Mouse (Mus musculus) heart, embryonic 15.5 days (tissue): Measurements from ENCODE around the gene Majin. TPM values are rescaled to one million over a fixed set of nuclear protein-coding genes. Genes with fewer than 3 reads are reported as not detected.

Source experiments
- ATAC-seq: fragments of 200-750 bp; cut with Nextera tagmentation; replicated peaks from 2 replicates; pipeline ENCODE4 v1.8.0; 2017; ENCODE audit warnings: low read depth, moderate TSS enrichment; ENCODE audit not compliant: insufficient number of reproducible peaks, insufficient read depth, low FRiP score
- H3K27ac ChIP-seq: fragments of 300-500 bp; sonication (generic); 2 replicates; pipeline ENCODE4 v1.5.1; 2015; ENCODE audit warnings: mild to moderate bottlenecking, inconsistent platforms
- H3K27me3 ChIP-seq: fragments of 300-500 bp; sonication (generic); 2 replicates; pipeline ENCODE4 v1.6.1; 2015; ENCODE audit warnings: inconsistent platforms
- H3K36me3 ChIP-seq: fragments of 300-500 bp; sonication (generic); 2 replicates; pipeline ENCODE4 v1.6.1; 2015; ENCODE audit warnings: mild to moderate bottlenecking, inconsistent platforms
- H3K4me1 ChIP-seq: fragments of 300-500 bp; sonication (generic); replicated peaks from 2 replicates; pipeline ENCODE4 v1.6.1; 2015; ENCODE audit warnings: inconsistent platforms
- H3K4me2 ChIP-seq: fragments of 300-500 bp; sonication (generic); 2 replicates; pipeline ENCODE4 v1.6.1; 2015; ENCODE audit warnings: inconsistent platforms, mild to moderate bottlenecking, moderate library complexity
- H3K4me3 ChIP-seq: fragments of 300-500 bp; sonication (generic); 2 replicates; pipeline ENCODE4 v1.5.1; 2015; ENCODE audit warnings: mild to moderate bottlenecking, inconsistent platforms
- H3K9ac ChIP-seq: fragments of 300-500 bp; sonication (generic); 2 replicates; pipeline ENCODE4 v1.6.1; 2015; ENCODE audit warnings: mild to moderate bottlenecking, inconsistent platforms
- H3K9me3 ChIP-seq: fragments of 300-500 bp; sonication (generic); replicated peaks from 2 replicates; pipeline ENCODE4 v1.6.1; 2016; ENCODE audit warnings: inconsistent platforms
- WGBS: fragments of 180-500 bp; shearing (Covaris S2); methylation state at CpG from one replicate; pipeline ENCODE4 v1.1.7; 2015; ENCODE audit warnings: mixed read lengths; 5-methylcytosine and 5-hydroxymethylcytosine counted together
- polyA plus RNA-seq: library from polyadenylated mRNA; unstranded; fragments of >200 nt; fragmentation: Nextera tagmentation; extraction: Ambion mirVana; gene quantifications from 2 replicates; pipeline ENCODE4 v1.2.1, GENCODE M21; 2015

Gene Majin
- polyA plus RNA-seq, 1 experiment from 2014 or later, result not detected

DNA sequence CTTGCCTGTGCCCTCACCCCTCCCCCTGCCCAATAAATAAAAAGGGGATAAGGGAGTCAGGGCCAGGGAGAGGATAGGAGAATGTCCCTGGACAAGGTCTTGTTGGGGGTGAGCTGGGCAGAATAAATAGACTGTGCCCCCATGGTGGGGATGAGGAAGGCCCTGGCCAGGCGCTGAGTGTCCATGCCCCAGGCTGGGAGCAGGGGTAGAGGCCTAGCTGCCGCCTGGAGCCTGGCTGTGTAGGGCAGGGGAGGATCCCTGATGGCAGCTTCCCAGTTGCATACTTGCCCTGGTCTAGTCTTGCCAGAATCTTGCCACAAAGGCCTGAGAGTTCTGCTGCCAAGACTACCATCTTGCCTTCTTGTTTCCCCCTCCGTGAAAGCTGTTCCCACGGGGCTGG is 43.7 kb downstream of the Majin start:
- H3K9ac ChIP-seq, result no peak overlapping the region
- peaks cover 42% of the 10 kb centered on the region for H3K36me3 ChIP-seq
- no peak for ATAC-seq
- no peaks in the 10 kb centered on the region for H3K4me1 ChIP-seq
- H3K4me2 ChIP-seq, result no peak overlapping the region
- H3K4me3 ChIP-seq, result no peak overlapping the region
- no peaks in the 10 kb centered on the region for H3K27me3 ChIP-seq
- no peak overlapping the region for H3K27ac ChIP-seq
- 92% methylated on average over 4 of the region's 4 CpGs for WGBS
- H3K9me3 ChIP-seq, result no peaks in the 10 kb centered on the region

DNA sequence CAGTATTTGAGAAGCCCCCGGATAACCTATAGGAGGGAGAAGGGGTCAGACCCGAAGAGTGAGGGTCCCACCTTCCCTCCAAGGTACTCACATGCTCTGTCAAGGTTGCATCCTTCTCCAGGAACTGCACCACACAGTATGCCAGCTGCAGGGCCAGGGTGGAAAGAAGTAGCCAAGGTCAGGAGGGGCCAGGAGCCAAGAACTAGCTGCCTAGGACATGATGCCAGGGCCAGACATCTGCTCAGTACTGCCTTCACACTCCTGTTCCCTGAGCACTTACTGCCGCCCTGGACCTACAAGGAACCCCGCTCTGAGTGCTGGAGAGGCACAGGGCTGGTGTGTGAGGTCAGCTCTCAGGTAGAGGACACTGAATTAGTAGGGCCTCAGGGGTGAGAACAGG is 46.2 kb downstream of the Majin start:
- H3K9me3 ChIP-seq, result no peaks in the 10 kb centered on the region
- H3K4me1 ChIP-seq, result peaks cover 17% of the 10 kb centered on the region
- no peak overlapping the region for H3K4me3 ChIP-seq
- no peak overlapping the region for H3K9ac ChIP-seq
- H3K27ac ChIP-seq, result no peak overlapping the region
- 84% methylated on average over 4 of the region's 4 CpGs for WGBS
- H3K4me2 ChIP-seq, result no peak overlapping the region
- ATAC-seq, result no peak
- no peaks in the 10 kb centered on the region for H3K27me3 ChIP-seq
- peaks cover 45% of the 10 kb centered on the region for H3K36me3 ChIP-seq

DNA sequence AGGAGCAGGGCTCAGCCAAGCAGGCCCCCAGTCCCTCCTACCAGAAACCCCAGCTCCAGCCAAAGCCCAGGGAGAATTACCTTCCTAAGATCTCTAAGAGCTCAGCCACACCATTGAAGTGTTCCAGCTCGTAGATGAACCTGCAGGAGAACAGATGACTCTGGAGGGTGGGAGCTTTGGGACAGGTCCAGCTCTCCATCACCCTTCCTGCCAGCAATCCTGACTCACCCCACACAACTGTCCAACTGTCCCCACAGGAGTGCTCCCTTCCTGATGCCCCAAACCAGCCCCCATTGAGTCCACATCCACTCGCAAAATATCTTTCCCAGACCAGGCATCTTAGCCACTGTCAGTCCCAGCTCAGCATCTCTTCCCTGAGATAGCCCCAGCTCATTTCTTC is 46.8 kb downstream of the Majin start:
- Histone ChIP-seq H3K4me1 (peaks cover 17% of the 10 kb centered on the region), H3K27ac (no peak overlapping the region), H3K4me3 (no peak overlapping the region), H3K4me2 (no peak overlapping the region), H3K27me3 (no peaks in the 10 kb centered on the region), H3K9me3 (no peaks in the 10 kb centered on the region), H3K9ac (no peak overlapping the region), H3K36me3 (peaks cover 45% of the 10 kb centered on the region)
- ATAC-seq, result no peak
- 76% methylated on average over 2 of the region's 2 CpGs for WGBS

DNA sequence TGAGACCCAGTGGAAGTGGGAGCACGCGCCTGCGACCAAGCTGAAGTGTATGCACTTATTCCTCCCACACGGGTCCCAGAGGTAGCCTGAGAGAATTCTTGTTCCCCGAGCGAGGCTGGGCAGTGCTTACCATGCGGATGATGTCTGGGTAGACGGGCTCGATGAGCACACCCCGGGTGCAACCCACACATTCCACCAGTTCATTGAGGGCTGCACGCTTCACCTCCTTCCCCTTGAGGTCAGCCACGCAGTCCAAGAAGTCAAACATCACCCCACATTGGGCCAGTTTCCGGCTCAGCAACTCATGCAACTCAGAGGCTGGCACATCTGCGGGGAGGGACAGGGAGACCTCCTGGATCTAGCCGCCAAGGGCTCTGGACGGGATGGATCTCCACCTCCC is 49.5 kb downstream of the Majin start:
- H3K36me3 ChIP-seq, result peaks cover 34% of the 10 kb centered on the region
- H3K27ac ChIP-seq, result no peak overlapping the region
- no peak overlapping the region for H3K4me3 ChIP-seq
- peaks cover 23% of the 10 kb centered on the region for H3K4me1 ChIP-seq
- 82% methylated on average over 16 of the region's 16 CpGs for WGBS
- no peak for ATAC-seq
- H3K27me3 ChIP-seq, result no peaks in the 10 kb centered on the region
- 0 out of 2 replicates have a peak overlapping the region, but pooled peaks have one; percentile 87 for H3K4me2 ChIP-seq
- H3K9ac ChIP-seq, result no peak overlapping the region
- no peaks in the 10 kb centered on the region for H3K9me3 ChIP-seq

DNA sequence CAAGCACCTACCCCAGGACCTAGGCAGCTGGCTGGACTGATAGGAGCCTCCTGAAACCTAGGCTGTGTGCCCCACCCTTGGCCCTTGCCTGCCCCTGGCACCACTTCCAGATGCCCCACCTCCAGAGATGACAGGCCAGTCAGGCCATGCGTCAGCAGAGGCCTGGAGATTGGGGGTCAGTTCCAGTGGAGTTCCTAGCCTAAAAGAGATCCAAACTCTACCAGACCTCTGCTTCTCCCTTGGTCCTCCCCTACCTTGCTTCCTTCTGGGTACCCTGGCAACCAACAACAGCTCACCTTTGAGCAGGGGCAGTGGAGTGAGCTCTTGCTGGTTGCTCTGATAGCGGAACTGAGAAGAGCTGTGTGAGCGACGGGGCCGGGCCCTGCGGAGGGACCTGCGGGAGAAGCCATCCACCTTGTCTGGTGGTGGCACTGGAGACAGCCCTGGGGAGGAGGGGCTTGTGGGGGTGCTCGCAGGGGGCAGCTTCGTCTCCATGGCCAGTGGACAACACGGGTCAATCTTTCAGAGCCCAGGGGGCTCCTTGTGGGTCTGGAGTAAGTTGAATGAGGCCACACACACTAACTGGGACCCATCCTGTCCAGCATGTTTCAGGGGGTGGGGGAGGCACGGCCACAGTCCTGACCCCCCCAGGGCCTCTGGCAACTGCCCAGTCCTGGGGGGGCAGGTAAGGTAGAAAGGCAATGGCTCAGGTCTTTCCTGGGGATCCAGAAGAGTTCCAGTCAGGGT is 50.3 kb downstream of the Majin start:
- Histone ChIP-seq H3K36me3 (peaks cover 33% of the 10 kb centered on the region), H3K4me1 (peaks cover 23% of the 10 kb centered on the region), H3K9me3 (no peaks in the 10 kb centered on the region), H3K4me2 (peak overlapping the region; percentile 87), H3K4me3 (peak overlapping the region; percentile 89), H3K27ac (no peak overlapping the region), H3K9ac (peak overlapping the region; percentile 90), H3K27me3 (no peaks in the 10 kb centered on the region)
- 61% methylated on average over 11 of the region's 11 CpGs for WGBS
- no peak for ATAC-seq

DNA sequence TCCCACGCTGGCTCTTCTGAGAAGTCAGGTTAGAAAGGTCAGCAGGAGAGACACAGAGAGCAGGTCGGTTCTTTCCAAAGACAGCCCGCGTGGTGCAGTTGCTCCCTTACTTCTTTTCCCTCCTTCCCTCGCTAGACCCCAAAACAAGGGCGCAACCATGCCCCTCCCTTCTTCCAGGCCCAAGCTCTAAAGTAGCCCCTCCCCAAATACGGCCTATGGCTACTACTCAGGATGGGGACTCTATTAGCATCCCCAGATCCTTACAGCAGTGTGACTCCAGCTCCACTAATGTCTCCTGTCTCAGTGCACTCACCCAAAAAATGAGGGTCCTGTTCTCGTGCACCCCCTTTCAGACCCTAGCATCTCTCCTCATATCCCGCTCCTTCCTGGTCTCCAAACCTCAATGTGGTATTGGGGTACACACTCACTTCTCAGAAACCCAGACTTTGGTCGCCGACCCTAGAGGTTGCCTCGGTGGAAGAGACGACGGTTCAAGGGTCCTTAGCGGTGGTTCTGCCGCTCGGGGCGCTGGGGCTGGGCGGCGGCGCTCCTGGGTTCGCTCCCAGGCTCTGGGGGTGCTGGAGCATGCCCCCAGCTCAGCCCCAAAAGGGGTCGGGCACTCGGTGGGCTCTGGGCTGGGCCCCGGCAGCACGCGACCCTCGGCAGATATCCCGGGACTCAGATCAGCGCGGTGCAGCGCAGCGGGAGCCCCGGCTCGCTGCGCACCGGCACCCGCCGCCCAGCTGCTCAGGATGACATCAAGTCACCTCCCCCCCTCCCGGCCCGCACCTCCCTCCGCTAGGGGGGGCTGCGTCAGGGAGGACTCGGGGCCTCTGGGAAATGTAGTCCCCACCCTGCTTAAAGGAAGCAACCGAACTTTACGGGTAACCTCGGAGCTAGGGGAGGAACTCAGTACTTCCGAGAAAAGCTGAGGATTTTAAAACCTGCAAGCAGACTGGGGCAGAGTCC is 51.2 kb downstream of the Majin start, which contains the start of gene Ppp2r5b:
Gene Ppp2r5b, minus strand, starts transcription at position 789 of the 969 bp plus-strand sequence.
- H3K27me3 ChIP-seq, result no peaks in the 10 kb centered on the region
- H3K4me1 ChIP-seq, result peaks cover 23% of the 10 kb centered on the region
- peak within 1 kb of the TSS; percentile 97 for H3K27ac ChIP-seq
- peaks cover 25% of the 10 kb centered on the region for H3K36me3 ChIP-seq
- H3K4me2 ChIP-seq, result peak within 1 kb of the TSS; percentile 87
- no peaks in the 10 kb centered on the region for H3K9me3 ChIP-seq
- peak within 1 kb of the TSS; percentile 90 for H3K9ac ChIP-seq
- WGBS, result 3% methylated on average over 48 of the region's 48 CpGs
- ATAC-seq, result peak; percentile 92
- peak within 1 kb of the TSS; percentile 89 for H3K4me3 ChIP-seq

DNA sequence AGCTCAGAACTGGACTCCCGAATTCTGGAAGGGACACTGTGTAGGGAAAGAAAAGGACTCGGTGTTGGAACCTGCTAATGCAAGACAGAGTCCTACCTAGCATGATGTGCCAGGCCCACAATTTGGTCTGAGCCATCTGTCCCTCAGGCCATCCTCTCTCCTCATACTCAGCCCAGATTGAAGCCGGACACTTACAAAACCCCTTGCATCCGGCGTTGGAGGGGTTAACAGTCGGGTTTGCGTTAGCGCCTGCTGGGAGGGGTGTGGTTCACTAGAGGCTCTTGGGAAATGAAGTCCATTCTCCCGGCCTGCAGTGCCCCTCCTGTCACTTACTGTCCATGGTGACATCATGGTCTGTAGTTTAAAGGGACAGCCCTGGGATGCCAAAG is 51.9 kb downstream of the Majin start:
- Histone ChIP-seq H3K4me1 (peaks cover 26% of the 10 kb centered on the region), H3K4me3 (peak overlapping the region; percentile 89), H3K4me2 (peak overlapping the region; percentile 87), H3K27ac (peak overlapping the region; percentile 97), H3K36me3 (peaks cover 18% of the 10 kb centered on the region; the same call in 1 of the 2 replicates), H3K27me3 (no peaks in the 10 kb centered on the region), H3K9ac (peak overlapping the region; percentile 90), H3K9me3 (no peaks in the 10 kb centered on the region)
- peak; percentile 89 for ATAC-seq
- WGBS, result under 1% methylated on average over 9 of the region's 9 CpGs

DNA sequence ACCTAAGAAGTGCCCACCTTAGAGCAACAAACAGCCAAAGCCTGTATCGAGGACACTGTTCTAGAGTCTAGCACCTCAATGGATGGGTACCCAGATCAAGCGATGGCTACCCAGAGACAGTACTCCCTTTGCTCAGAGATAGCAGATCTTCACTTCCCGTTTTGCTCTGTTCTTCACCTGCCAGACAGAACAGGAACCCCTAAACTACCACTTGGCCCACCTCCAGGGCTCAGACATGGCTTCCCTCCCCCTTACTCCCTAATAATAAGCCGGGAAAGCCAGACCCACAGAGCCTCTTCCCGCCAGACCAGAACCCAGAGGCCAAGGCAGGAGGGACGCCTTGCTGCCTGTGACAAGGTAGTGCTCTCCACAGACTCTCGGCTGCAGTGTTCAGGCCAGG is 52.7 kb downstream of the Majin start:
- Histone ChIP-seq H3K9me3 (no peaks in the 10 kb centered on the region), H3K9ac (no peak overlapping the region), H3K36me3 (peaks cover 10% of the 10 kb centered on the region; the same call in 1 of the 2 replicates), H3K4me3 (no peak overlapping the region), H3K27ac (0 out of 2 replicates have a peak overlapping the region, but pooled peaks have one; percentile 97), H3K4me2 (no peak overlapping the region), H3K4me1 (peaks cover 26% of the 10 kb centered on the region), H3K27me3 (no peaks in the 10 kb centered on the region)
- ATAC-seq, result no peak
- 65% methylated on average over 7 of the region's 7 CpGs for WGBS

DNA sequence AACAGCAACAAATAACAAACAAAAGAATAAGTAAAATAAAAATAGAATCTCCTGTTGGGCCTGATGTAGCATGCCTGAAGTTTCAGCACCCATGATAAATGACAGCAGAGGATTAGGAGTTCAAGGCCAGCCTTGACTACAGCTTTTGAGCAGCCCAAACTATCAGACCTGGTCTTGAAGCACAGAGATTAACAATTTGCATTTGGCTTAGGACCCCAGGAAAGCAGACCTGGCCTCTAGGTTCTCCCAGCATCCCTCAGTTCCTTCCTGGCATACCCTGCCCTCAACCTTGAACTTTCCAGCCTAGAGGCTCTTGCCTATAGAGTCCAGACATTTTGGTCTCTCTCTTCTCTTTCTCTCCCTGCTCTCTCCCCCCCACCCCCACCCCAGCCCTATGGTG is 54.6 kb downstream of the Majin start:
- ATAC-seq, result no peak
- Histone ChIP-seq H3K4me2 (no peak overlapping the region), H3K4me3 (no peak overlapping the region), H3K9me3 (no peaks in the 10 kb centered on the region), H3K36me3 (no peaks in the 10 kb centered on the region), H3K27me3 (no peaks in the 10 kb centered on the region), H3K27ac (no peak overlapping the region), H3K4me1 (peaks cover 37% of the 10 kb centered on the region), H3K9ac (no peak overlapping the region)

DNA sequence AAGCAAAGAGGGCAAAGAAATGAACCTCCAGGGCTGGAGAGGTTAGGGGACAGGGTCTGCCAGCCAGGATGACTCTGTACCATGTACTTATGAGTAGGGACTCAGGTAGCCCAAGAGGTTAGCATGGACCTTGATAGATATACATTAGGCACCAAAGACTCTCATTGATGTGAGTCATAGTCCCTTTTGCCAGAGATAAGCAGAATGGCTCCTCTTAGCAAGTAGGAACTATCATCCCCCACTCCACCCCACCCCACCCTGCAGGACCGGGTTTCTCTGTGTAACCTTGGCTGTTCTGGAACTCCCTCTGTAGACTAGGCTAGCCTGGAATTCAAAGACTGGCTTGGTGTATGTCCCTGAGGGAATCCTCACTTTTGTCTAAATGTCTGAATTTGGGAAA is 55.9 kb downstream of the Majin start:
- WGBS, result 48% methylated on average over 1 of the region's 1 CpGs
- no peak for ATAC-seq
- Histone ChIP-seq H3K36me3 (peaks cover 6% of the 10 kb centered on the region; the same call in 1 of the 2 replicates), H3K27ac (no peak overlapping the region), H3K9ac (no peak overlapping the region), H3K4me2 (no peak overlapping the region), H3K27me3 (no peaks in the 10 kb centered on the region), H3K4me1 (peaks cover 23% of the 10 kb centered on the region), H3K4me3 (no peak overlapping the region), H3K9me3 (no peaks in the 10 kb centered on the region)

DNA sequence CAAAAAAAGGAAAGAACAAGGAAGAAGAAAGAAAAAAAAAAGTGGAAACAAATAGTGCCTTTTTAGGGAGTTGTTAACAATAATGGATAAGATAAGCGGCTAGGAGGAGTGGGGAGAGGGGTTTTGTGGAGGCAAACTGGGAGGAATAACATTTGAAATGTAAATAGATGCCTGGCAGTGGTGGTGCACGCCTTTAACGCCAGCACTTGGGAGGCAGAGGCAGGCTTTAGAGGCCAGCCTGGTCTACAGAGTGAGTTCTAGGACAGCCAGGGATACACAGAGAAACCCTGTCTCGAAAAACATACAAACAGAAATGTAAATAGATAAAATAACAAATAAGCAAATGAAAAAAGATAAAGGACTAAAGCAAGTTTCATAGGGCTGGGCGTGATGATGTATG is 56.5 kb downstream of the Majin start:
- Histone ChIP-seq H3K27me3 (no peaks in the 10 kb centered on the region), H3K36me3 (peaks cover 9% of the 10 kb centered on the region; the same call in 1 of the 2 replicates), H3K27ac (peak overlapping the region; percentile 43), H3K9ac (no peak overlapping the region), H3K4me1 (peaks cover 22% of the 10 kb centered on the region), H3K4me2 (peak overlapping the region; percentile 43), H3K9me3 (no peaks in the 10 kb centered on the region), H3K4me3 (peak overlapping the region; percentile 86)
- ATAC-seq, result no peak
- 35% methylated on average over 5 of the region's 5 CpGs for WGBS
